Mouse (Mus musculus): Measurements from ENCODE around the gene Hlcs.

DNA sequence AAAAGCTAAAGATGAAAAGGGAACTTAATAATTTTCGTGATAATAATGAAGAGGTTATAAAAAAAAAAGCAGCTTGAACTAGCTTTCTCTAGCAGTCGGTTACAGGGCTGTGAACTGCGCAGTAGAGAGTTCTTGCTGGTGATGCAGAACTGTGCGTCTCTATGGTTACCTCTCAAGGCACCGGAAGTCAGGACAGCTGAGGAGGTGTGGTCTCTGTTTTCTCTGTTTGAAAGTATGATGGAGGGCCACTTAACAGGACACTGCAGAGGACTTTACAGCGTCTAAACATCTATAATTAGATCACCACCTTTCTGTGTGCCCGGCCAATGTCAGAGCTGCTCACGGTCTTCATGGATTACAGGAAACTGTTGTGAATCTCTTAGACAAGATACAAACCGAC, 41.1 kb upstream of the Hlcs start:
- TF ChIP-seq CTCF (IDR thresholded peaks at IDR 0.05; ENCODE audit: borderline replicate concordance, insufficient read depth, low read depth, low read length), result no peak
- TF ChIP-seq POLR2A (IDR thresholded peaks at IDR 0.05; ENCODE audit: borderline replicate concordance, insufficient read depth, low read length), result no peak

Data from cerebellum, adult 2 months (tissue).